Mouse (Mus musculus): Measurements from ENCODE around the gene H2afx.

GRCm38 (mm10) chr9:44314910-44315309, 19.6 kb upstream of the H2afx start:
- TF ChIP-seq TAL1 (IDR thresholded peaks at IDR 0.05; ENCODE audit: low read length), result no peak
- no peak for TF ChIP-seq GATA1 (IDR thresholded peaks at IDR 0.05; ENCODE audit: low read length)
